Mouse (Mus musculus) monocyte, adult 5-6 weeks (primary cell): ENCODE results near the gene Phb. TPM values are rescaled to one million over a fixed set of nuclear protein-coding genes. Genes with fewer than 3 reads are reported as not detected.

Experiments used
- ATAC-seq: fragments of 153-309, 156-312 bp; replicated peaks from 2 replicates; pipeline ENCODE4 v1.8.0; 2017; ENCODE audit warnings: mild to moderate bottlenecking; ENCODE audit not compliant: low TSS enrichment, insufficient number of reproducible peaks, severe bottlenecking, poor library complexity, low FRiP score
- total RNA-seq: library from RNA; stranded (forward); fragments of 200-1000, 200-491, 200-594 nt; gene quantifications from 3 replicates; pipeline ENCODE4 v1.2.3, GENCODE M21; 2017

The Phb gene
- 31.8 to 48.7 TPM (median 44.4 TPM) in 3 replicates for total RNA-seq

DNA sequence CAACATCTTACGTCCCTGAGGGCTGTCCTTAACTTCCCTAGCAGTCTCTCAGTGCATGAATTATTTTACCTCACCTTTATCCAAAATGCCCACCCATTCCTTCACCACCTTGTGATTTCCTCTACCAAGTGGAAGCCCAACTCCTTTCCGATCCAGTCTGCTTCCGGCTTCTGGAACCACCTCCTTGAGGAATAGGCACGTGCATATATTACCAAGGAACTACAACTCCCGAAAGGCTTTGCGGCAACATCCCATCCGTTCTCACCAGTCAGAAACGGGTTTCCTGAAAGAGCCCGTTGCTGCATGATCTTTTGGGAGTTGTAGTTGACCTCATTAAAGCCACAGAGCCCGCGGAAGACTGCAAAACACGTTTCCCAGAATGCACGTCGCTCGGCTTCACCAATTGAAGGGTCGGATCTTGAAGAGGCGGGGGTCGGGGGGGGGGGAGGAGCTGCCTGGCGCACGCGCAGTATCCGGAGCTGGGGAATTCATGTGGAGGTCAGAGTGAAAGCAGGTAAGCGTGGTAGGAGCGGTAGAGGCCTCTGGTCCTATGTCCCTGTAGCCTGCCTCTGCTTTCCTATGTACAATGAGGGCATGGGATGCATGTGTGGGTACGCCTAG is at the start of gene Phb:
TSS of gene Phb (plus strand) at position 429 of the 621 bp plus-strand sequence.
- ATAC-seq = peak; percentile 97

DNA sequence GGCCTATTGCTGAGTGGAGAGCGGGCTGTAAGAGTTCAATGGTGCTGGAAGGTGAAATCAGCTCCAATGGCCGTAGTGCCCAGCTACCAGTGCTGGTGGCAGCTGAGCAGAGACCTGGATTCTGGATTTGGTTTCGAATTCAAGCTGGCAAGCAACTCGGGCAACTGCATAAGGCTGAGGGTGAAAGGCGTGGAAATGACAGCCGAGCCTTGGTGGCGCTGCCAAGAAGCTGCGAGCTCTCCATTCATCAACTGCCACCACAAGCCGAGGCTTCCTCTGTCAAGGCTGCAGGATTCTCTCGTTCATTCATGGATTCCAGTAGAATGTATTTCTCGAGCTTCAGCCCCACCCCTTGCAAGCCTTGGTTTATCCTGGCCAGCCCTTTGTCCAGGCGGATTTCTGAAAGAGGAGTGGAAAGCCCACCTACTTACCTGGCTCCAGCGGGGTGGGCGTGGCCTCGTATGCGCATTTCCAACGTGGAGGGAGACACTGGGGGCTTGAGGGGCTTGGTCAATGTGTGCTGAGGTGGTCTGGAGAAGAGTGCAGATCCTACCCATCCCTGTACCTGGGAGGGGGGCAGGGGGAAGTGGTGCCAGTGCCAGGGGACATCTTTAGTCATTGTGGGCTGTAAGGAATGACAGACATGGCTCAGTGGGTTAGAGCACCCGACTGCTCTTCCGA is 48.8 kb upstream of the Phb start:
- no peak for ATAC-seq

DNA sequence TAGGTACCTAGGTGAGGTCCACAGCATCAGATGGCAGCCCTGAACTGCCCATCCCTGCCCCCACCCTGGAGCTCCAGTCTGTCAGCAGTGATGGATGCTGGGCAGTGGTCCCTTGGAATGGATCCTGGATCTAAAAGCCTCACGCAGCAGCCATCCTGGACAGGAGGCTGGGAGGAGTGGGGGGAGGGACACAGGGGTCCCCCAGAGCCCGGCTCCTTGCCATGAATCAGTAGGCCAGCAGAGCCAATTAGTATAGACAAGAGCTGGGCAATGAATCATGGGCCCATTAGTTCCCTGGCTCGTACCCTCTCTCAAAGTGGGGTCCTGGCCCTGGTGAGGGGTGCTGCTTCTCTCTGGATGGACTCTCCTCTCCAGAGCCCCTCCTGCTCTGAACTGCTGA is 47.7 kb upstream of the Phb start:
- no peak for ATAC-seq

DNA sequence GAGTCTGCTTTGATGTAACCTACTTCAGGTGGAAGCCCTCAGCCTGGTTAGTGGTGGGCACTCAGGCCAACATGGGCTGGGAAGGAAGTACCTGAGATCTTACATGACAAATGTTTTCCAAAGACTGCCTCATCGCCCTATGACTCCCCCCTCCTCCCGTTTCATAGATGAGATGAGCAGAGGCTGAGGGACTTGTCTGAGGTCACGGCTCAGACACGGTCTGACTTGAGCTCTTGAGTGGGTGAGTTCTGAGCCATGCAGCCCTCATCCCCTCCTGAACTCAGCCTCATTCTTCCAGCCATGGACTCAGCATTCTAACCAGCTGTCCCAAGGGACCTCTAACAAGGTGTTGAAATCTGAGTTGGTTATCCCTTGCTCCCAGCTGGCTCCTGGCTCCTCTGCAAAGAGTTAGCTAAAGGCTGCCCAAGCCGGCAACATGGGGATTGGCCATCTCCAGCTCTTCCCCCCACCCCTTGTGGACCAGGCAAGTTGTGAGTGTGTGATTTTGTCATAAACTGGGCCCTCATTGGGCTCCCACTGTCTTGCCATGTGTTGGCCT is 46.8 kb upstream of the Phb start:
- ATAC-seq = no peak

DNA sequence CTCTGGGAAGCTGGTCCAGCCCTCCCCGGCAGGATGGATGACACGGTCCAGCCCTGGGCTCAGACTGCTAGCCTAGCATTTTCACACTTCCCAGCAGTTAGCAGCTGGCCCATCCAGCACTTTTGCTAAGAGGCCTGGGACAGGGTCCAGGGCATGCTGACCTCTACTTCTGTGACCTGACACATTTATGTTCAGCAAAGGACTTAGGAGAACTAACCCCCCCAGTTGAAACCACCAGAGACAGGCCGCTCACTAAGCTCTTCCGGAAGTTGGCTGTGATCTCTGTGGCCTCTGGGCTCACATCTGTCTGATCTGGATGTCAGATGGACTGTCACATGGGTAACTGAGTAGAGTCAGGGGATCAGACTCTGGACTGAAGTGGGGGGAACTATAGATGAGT is 45.7 kb upstream of the Phb start:
- ATAC-seq = no peak

DNA sequence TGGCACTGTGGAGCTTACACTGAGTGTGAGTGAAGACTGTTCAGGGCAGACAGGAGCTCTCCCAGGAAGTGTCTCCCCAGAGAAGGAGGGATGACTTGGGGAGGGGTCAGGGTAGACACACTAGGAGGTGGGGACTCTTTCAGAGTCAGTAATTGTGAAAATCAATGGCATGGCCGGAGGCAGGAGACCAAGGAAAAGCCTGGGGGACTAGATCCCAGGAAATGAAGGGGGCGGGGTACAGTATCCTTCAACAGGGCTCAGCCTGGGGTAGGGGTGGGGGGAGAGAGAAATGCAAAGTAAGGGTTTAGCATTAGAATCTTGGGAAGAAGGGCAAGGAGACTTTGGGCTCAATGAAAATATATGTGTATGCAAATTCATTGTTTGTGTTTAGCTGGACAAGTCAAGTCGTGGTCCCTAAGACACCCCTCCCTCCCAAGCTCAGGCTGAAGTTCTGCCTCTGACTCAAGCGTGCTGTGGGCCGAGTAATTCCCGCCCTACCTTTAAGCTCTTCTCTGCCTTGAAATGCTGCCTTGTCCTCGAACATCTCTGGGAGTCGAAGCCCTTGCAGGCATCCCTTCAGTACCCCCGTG is 45.1 kb upstream of the Phb start:
- ATAC-seq = no peak

DNA sequence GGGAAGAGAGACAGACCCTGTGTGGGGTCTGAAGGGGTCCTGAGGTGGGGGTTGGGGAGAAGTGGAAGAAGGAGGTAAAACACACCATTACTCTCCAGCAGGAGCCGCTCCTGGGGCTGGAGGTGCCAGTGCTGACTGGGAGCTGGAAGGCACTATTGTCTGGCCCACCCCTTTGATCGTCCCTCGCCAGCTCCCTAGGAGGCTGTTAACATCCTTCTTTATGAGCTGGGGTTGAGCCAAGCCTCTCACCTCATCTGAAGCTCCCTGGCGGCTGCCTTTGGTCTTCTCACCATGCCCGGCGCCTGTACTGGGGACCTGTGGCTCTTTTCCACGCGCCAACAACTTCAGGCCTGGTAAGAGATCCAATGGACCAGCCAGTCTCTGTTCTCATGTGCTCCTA is 44.3 kb upstream of the Phb start:
- ATAC-seq = no peak

DNA sequence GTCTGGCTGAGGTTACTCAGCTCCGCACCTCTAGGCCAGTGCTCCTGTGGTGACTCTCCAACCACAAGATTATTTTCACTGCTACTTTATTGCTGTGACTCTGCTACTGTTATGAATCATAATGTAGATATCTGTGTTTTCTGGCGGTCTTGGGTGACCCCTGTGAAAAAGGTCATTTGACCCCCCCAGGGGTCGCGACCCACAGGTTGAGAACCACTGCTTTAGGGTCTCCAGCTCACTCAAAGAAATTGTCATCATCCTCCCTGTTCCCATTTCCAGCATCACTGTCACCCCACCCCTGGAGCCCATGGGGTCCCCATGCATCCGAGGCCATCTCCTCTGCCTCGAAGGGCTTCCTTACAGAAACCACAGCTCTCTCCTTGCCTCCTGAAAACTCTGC is 36.2 kb upstream of the Phb start:
- ATAC-seq = no peak

DNA sequence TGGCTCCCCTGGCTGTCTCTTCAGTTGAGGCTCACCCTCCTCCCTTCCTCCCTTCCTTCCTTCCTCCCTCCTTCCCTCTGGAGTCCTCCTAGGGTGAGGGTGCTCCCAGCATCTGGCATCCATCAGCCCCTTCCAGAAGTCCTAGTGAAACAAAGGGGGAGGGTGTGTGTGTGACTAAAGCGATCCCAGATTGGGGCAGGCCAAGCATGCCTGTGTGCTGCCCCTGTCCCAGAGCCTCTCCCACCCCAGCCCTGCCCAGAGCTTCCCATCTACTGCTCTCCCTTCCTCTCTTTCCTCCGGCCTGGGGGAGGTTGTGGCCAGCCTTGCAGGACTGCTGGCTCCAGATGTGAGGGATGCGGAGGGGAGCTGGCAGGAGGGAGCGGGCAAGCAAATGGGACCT is 35.5 kb upstream of the Phb start:
- no peak for ATAC-seq

DNA sequence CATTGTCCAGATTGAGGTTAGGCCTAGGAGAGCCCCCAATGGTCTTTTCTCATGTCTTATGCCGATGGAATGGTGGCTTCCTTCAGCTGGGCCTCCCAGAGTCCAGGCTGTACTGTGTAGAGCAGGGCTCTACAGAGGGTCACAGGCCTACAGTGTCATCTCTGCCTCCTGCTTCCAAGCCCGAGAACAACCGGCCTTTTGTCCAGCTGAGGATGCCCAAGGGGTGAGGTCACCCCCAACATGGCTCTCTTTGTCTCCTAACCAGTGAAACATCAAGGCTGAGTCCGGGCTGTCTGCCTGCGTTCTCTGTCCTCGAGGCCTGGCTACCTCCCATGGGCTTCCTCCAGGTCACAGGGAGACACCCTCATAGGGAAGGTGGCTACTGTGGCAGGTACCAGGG is 34.3 kb upstream of the Phb start:
- no peak for ATAC-seq

DNA sequence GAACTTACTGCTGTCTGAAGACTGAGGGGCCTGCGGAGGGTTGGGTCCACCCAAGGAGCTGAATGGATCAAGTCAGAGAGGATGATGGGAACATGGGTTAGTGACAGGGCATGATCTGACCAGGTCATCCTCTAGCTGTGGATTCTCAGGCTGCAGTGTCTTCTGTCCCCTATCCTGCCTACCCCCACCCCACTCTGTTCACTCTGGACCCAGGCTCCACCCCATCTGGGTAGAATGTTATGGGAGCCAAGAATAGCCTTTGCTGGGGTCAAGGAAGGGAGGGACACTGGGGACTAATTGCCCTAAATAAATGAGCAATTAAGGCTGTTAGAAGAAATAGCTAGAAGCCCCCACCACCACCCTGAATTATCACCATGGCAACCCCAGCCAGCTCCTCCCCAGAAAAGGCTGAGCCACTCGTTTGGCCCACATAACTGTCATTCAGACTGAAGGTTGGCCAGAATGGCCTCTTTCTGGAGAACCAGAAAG is 33.2 kb upstream of the Phb start:
- no peak for ATAC-seq

DNA sequence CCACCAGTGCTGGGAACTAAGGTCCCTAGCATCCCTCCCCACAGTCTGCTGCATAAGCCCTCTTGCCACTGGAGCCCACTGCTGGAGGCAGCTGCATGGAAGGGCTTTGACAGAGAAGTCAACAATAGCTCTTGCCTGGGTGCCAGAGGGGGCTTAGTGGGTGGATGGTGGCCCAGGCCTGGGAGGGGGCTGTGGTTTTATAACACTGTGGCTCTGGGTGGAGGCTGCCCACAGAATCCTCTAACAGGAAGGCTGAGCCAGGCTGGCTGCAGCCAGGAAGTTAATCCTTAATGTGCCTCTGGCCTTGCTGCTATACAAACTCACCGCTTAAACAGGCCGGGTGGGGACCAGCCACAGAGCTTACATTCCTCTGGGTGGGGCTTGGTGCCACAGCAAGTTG is 31.7 kb upstream of the Phb start:
- no peak for ATAC-seq

DNA sequence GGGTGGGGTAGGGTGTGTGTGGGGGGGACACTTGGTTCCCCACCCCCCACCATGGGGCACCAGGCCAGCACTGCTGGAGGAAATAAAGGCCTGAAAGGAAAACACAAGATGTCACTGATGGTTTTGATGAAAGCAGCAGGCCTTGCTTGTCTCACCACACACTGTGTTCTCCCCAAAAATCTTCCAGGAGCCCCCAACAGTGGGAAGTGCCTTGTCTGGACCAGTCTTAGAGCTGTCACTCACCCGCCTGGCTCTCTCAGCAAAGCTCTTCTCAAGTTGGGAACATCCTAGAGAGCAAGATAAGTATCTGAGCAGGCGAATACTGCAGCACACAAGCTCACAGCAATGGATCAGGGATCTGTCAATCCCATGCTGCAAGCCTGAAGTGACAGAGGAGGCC is 26.0 kb upstream of the Phb start:
- ATAC-seq = no peak

DNA sequence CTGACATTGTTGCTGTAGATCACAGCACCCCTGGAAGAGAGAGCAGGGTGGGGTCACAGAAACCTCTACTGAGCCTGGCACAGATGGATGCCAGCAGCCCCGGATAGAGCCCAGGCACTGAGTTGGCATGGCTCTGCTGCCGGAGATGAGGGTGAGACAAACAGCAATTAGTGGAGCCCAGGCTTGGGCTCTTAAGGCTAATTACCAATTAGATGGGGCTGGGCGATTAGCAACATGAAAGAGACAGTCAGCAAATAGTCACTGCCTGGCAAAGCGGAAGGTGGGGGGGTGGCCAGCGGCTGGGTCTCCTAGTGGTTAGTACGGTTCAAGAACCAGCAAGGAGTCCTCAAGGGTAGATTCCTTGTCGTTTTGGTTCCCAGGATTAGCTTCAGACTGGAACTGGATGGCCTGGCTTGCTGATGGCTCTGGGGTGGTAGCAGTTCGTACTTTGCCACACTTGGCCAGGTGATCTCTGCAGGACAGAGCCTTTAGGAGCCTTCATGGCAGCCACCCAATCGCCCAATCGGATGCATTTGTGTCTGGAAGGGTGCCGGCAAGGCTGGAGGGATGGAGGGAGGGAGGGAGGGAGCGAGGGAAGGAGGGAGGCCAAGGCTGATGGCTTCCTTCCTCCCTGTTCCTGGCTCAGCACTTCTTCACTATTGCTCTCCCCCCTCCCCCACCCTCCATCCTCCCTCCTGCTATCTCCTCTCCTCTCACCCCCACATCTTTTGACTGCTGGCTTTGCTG is 24.1 kb upstream of the Phb start:
- ATAC-seq = no peak

DNA sequence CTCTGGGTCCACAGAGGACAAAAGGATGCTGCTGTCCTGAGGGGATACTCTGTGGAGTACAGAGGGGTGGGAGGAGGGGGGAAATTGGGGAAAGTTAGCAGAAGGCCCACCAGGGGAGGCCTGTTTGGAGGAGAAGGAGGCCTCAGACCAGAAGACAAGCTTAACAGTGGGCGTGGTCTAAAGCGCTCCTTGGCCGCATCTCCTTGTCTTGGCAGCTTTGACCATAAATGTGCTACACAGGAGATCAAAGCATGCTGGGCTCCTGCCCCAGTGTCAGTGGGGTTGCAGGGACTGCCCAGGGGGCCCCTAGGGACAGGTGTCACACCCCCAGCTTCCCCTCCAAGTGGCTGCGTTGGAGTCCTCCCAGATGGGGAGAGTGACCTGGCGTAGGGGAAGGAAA is 22.9 kb upstream of the Phb start:
- no peak for ATAC-seq

DNA sequence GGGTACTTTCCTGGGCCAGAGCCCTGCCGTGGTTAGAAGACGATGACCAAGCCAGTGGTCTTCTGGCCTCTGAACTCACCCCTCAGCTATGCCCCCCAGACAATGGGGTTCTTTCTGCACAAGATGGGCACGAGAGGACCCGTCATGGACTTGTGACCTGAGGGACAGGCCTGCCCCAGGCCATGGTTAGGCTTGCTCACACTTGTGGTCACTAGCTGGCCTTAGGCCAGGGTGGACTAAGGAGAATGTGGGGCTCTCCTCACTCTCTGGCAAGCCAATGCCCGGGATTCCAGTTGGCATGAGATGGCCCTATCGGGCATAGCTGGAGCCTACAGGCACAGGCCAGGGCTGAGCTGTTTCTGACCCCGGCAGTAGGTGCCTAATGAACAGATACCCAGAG is 22.4 kb upstream of the Phb start:
- no peak for ATAC-seq

DNA sequence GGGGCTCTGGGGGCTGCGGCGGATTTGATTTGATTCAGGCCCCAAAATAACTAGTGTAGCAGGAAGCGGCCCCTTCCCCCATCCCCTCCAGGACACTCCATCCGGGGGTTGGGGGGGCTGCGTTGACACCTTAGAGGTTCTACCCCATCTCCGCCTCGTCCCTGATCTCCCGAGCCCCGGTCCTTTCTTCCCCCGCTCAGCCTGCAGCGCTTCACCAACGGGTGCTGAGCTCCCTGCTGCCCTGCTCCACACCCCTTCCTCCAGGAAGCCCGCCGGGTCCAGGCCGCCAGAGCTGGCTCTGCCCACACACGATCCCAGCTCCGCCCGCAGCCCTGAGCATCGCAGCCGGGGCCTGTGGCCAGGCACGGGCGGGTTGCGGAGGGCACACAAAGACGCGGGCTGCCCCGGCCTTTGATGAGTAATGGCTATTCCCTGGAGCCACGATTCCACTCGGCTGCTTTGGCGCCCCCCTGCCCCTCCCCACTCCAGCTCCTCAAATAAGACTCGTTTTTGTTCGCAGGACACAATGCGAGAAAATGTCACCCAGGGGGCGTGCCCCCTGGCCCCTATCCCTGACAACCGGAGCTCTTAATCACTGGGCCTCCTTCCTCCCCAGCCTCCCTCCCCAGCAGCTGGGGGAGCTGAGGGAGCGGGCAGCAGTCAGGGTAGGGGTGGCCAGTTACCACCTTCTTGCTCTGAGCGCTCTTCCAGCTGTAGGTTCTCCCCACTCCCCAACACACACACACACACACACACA is 21.2 kb upstream of the Phb start:
- no peak for ATAC-seq

DNA sequence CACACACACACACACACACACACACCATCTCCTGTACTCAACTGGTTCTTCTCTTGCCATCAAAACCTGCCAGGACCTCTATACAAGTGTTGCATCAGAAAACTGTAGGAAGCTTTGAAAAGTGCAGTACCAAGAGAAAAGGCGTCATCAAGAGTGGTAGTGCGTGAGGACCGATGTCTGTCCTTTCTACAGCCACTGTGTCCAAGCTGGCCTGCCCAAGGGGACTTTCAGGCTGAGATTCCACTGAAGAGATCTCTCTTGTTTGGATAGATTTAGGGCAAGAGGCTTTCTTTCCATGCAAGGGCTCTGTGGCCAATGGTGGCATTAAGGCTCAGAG is 20.6 kb upstream of the Phb start:
- ATAC-seq = no peak

DNA sequence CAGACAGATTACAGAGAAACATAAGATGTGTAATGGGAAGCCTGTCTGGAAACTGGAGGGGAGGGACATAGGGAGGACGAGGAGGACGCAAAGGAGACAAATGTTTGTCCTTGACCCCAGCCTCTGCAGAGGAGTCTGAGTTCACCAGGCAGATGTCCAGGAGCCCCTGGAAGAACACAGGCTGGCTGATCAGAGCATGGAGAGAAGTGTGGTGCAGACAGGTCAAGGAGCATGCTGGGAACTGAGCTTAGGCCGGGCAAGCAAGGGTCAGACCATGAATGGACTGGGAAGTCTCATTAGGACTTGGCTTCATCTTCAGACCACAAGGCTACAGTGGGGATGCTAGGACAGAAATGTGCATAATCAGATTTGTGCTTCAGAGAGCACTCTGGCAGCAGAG is 19.0 kb upstream of the Phb start:
- ATAC-seq = no peak
